Mouse (Mus musculus): ENCODE measurements around the gene Il23a. TPM values are rescaled to one million over a fixed set of nuclear protein-coding genes. Genes with fewer than 3 reads are reported as not detected.
"Not testable (repeated sequence)": the region's sequence is repeated elsewhere in the genome, so short reads cannot be mapped to it uniquely, and the experiment has no call there.

Il23a gene
- polyA plus RNA-seq, 1 experiment from 2014 or later: 0.20 TPM

- peak overlapping the region; percentile 60 for H3K4me3 ChIP-seq
- peak overlapping the region; percentile 71 for H3K4me2 ChIP-seq
- no peaks in the 10 kb centered on the region for H3K36me3 ChIP-seq
- H3K27me3 ChIP-seq: no peaks in the 10 kb centered on the region
- 0 out of 2 replicates have a peak, but pooled peaks have one; percentile 45 for ATAC-seq (ENCODE audit: insufficient number of reproducible peaks, low FRiP score, low TSS enrichment, low read depth)
- under 1% methylated on average over 9 of the region's 9 CpGs for WGBS
- peak overlapping the region; percentile 79 for H3K9ac ChIP-seq
- peaks cover 18% of the 10 kb centered on the region for H3K4me1 ChIP-seq
- H3K9me3 ChIP-seq: no peaks in the 10 kb centered on the region
- H3K27ac ChIP-seq: peak overlapping the region; percentile 97
These were observed 4.2 kb upstream of the Il23a start for GRCm38 (mm10) chr10:128302785-128303125.

GRCm38 (mm10) chr10:128302357-128302756 lies 3.8 kb upstream of the Il23a start:
- no peaks in the 10 kb centered on the region for H3K9me3 ChIP-seq
- H3K4me3 ChIP-seq: peak overlapping the region; percentile 60
- no peaks in the 10 kb centered on the region for H3K27me3 ChIP-seq
- no peak for ATAC-seq (ENCODE audit: insufficient number of reproducible peaks, low FRiP score, low TSS enrichment, low read depth)
- H3K9ac ChIP-seq: peak overlapping the region; percentile 79
- WGBS: 35% methylated on average over 3 of the region's 3 CpGs
- H3K27ac ChIP-seq: peak overlapping the region; percentile 97
- peak overlapping the region; percentile 71 for H3K4me2 ChIP-seq
- H3K36me3 ChIP-seq: no peaks in the 10 kb centered on the region
- peaks cover 20% of the 10 kb centered on the region for H3K4me1 ChIP-seq

- 72% methylated on average over 6 of the region's 6 CpGs for WGBS
- ATAC-seq (ENCODE audit: insufficient number of reproducible peaks, low FRiP score, low TSS enrichment, low read depth): no peak
- Histone ChIP-seq H3K4me3 (no peak overlapping the region), H3K9me3 (no peaks in the 10 kb centered on the region), H3K9ac (no peak overlapping the region), H3K27me3 (no peaks in the 10 kb centered on the region), H3K36me3 (no peaks in the 10 kb centered on the region), H3K4me1 (peaks cover 11% of the 10 kb centered on the region), H3K27ac (no peak overlapping the region), H3K4me2 (no peak overlapping the region)
These were observed 309 bp downstream of the Il23a start for GRCm38 (mm10) chr10:128298243-128298642.

- H3K27me3 ChIP-seq: no peaks in the 10 kb centered on the region
- peaks cover 11% of the 10 kb centered on the region for H3K4me1 ChIP-seq
- H3K9ac ChIP-seq: no peak overlapping the region
- 53% methylated on average over 11 of the region's 11 CpGs for WGBS
- H3K36me3 ChIP-seq: 0 out of 2 replicates have a peak, but pooled peaks cover 1% of the 10 kb centered on the region
- no peak overlapping the region for H3K4me2 ChIP-seq
- H3K27ac ChIP-seq: no peak overlapping the region; the same call in 1 of the 2 replicates
- no peak for ATAC-seq (ENCODE audit: insufficient number of reproducible peaks, low FRiP score, low TSS enrichment, low read depth)
- H3K4me3 ChIP-seq: no peak overlapping the region
- H3K9me3 ChIP-seq: no peaks in the 10 kb centered on the region
These were observed 930 bp downstream of the Il23a start for GRCm38 (mm10) chr10:128297622-128298021.

GRCm38 (mm10) chr10:128297221-128297620 lies 1.3 kb downstream of the Il23a start:
- Histone ChIP-seq H3K9me3 (no peaks in the 10 kb centered on the region), H3K36me3 (peaks cover 5% of the 10 kb centered on the region; the same call in 1 of the 2 replicates), H3K4me3 (no peak overlapping the region), H3K4me1 (peaks cover 7% of the 10 kb centered on the region), H3K9ac (no peak overlapping the region), H3K4me2 (no peak overlapping the region), H3K27me3 (no peaks in the 10 kb centered on the region), H3K27ac (no peak overlapping the region)
- WGBS: 67% methylated on average over 4 of the region's 4 CpGs
- ATAC-seq (ENCODE audit: insufficient number of reproducible peaks, low FRiP score, low TSS enrichment, low read depth): no peak

- peaks cover 5% of the 10 kb centered on the region for H3K4me1 ChIP-seq
- H3K9ac ChIP-seq: no peak overlapping the region
- H3K4me2 ChIP-seq: no peak overlapping the region
- H3K27me3 ChIP-seq: no peaks in the 10 kb centered on the region
- no peak for ATAC-seq (ENCODE audit: insufficient number of reproducible peaks, low FRiP score, low TSS enrichment, low read depth)
- 79% methylated on average over 13 of the region's 13 CpGs for WGBS
- H3K9me3 ChIP-seq: no peaks in the 10 kb centered on the region
- peaks cover 11% of the 10 kb centered on the region for H3K36me3 ChIP-seq
- H3K27ac ChIP-seq: no peak overlapping the region
- H3K4me3 ChIP-seq: no peak overlapping the region
These were observed 2.0 kb downstream of the Il23a start for GRCm38 (mm10) chr10:128296370-128297090.

- H3K4me2 ChIP-seq; H3K27me3 ChIP-seq; H3K9me3 ChIP-seq; H3K9ac ChIP-seq; H3K27ac ChIP-seq; ATAC-seq (ENCODE audit: insufficient number of reproducible peaks, low FRiP score, low TSS enrichment, low read depth); H3K4me1 ChIP-seq; H3K4me3 ChIP-seq: not testable (repeated sequence)
- WGBS: 91% methylated on average over 1 of the region's 1 CpGs
- peaks cover 47% of the 10 kb centered on the region for H3K36me3 ChIP-seq
These were observed 8.0 kb downstream of the Il23a start for GRCm38 (mm10) chr10:128290594-128290993.

- H3K9me3 ChIP-seq: no peaks in the 10 kb centered on the region
- no peak overlapping the region for H3K9ac ChIP-seq
- no peak for ATAC-seq (ENCODE audit: insufficient number of reproducible peaks, low FRiP score, low TSS enrichment, low read depth)
- 65% methylated on average over 31 of the region's 31 CpGs for WGBS
- peaks cover 67% of the 10 kb centered on the region for H3K36me3 ChIP-seq
- no peaks in the 10 kb centered on the region for H3K4me1 ChIP-seq
- no peaks in the 10 kb centered on the region for H3K27me3 ChIP-seq
- H3K4me3 ChIP-seq: no peak overlapping the region
- H3K4me2 ChIP-seq: no peak overlapping the region
- H3K27ac ChIP-seq: no peak overlapping the region
These were observed 14.7 kb downstream of the Il23a start for GRCm38 (mm10) chr10:128283604-128284579.

GRCm38 (mm10) chr10:128282886-128283450 lies 15.6 kb downstream of the Il23a start:
- Histone ChIP-seq H3K9ac (no peak overlapping the region), H3K4me1 (no peaks in the 10 kb centered on the region), H3K36me3 (peaks cover 65% of the 10 kb centered on the region), H3K27ac (no peak overlapping the region), H3K9me3 (no peaks in the 10 kb centered on the region), H3K27me3 (no peaks in the 10 kb centered on the region), H3K4me2 (no peak overlapping the region), H3K4me3 (no peak overlapping the region)
- ATAC-seq (ENCODE audit: insufficient number of reproducible peaks, low FRiP score, low TSS enrichment, low read depth): no peak
- 92% methylated on average over 20 of the region's 20 CpGs for WGBS

GRCm38 (mm10) chr10:128281682-128282081 lies 16.9 kb downstream of the Il23a start:
- no peak overlapping the region for H3K27ac ChIP-seq
- peaks cover 65% of the 10 kb centered on the region for H3K36me3 ChIP-seq
- ATAC-seq (ENCODE audit: insufficient number of reproducible peaks, low FRiP score, low TSS enrichment, low read depth): no peak
- H3K4me2 ChIP-seq: no peak overlapping the region
- H3K27me3 ChIP-seq: no peaks in the 10 kb centered on the region
- WGBS: 90% methylated on average over 14 of the region's 14 CpGs
- no peaks in the 10 kb centered on the region for H3K4me1 ChIP-seq
- H3K4me3 ChIP-seq: no peak overlapping the region
- H3K9me3 ChIP-seq: no peaks in the 10 kb centered on the region
- H3K9ac ChIP-seq: no peak overlapping the region

GRCm38 (mm10) chr10:128280943-128281342 lies 17.6 kb downstream of the Il23a start:
- Histone ChIP-seq H3K27ac (no peak overlapping the region), H3K9ac (no peak overlapping the region), H3K4me3 (no peak overlapping the region), H3K36me3 (peaks cover 61% of the 10 kb centered on the region), H3K4me2 (no peak overlapping the region), H3K4me1 (no peaks in the 10 kb centered on the region), H3K27me3 (no peaks in the 10 kb centered on the region), H3K9me3 (no peaks in the 10 kb centered on the region)
- no peak for ATAC-seq (ENCODE audit: insufficient number of reproducible peaks, low FRiP score, low TSS enrichment, low read depth)
- 87% methylated on average over 6 of the region's 6 CpGs for WGBS

- Histone ChIP-seq H3K4me1 (no peaks in the 10 kb centered on the region), H3K4me3 (no peak overlapping the region), H3K9ac (no peak overlapping the region), H3K9me3 (no peaks in the 10 kb centered on the region), H3K4me2 (no peak overlapping the region), H3K27ac (no peak overlapping the region), H3K27me3 (no peaks in the 10 kb centered on the region), H3K36me3 (peaks cover 48% of the 10 kb centered on the region)
- WGBS: 61% methylated on average over 6 of the region's 6 CpGs
- no peak for ATAC-seq (ENCODE audit: insufficient number of reproducible peaks, low FRiP score, low TSS enrichment, low read depth)
These were observed 20.4 kb downstream of the Il23a start for GRCm38 (mm10) chr10:128278158-128278557.
